Mouse (Mus musculus) liver, adult (tissue): ENCODE results near the gene Ndrg4.

ENCODE experiments used
- GATA4 ChIP-seq: IDR thresholded peaks from 2 replicates; pipeline ENCODE4 v1.6.1; 2014; ENCODE audit warnings: mild to moderate bottlenecking, low read length; ENCODE audit not compliant: insufficient replicate concordance

The Ndrg4 gene

GRCm38 (mm10) chr8:95703461-95704260, 26.9 kb downstream of the Ndrg4 start:
- TF ChIP-seq GATA4 = no peak

- TF ChIP-seq GATA4 = no peak
These were observed 27.8 kb downstream of the Ndrg4 start for GRCm38 (mm10) chr8:95704538-95704937.

- TF ChIP-seq GATA4 = no peak
These were observed 32.8 kb downstream of the Ndrg4 start for GRCm38 (mm10) chr8:95709579-95709978.

- TF ChIP-seq GATA4 = no peak
These were observed 34.2 kb downstream of the Ndrg4 start for GRCm38 (mm10) chr8:95711029-95711428.

GRCm38 (mm10) chr8:95712395-95712794, 35.6 kb downstream of the Ndrg4 start:
- TF ChIP-seq GATA4 = no peak

- no peak for TF ChIP-seq GATA4
These were observed 36.6 kb downstream of the Ndrg4 start for GRCm38 (mm10) chr8:95713100-95714010.

GRCm38 (mm10) chr8:95714367-95714766, 37.6 kb downstream of the Ndrg4 start:
- TF ChIP-seq GATA4 = no peak

- TF ChIP-seq GATA4 = no peak
These were observed 38.1 kb downstream of the Ndrg4 start for GRCm38 (mm10) chr8:95714837-95715413.

GRCm38 (mm10) chr8:95715676-95716531, 39.1 kb downstream of the Ndrg4 start, which contains the start of gene Setd6:
Gene Setd6 (plus strand): TSS chr8:95715881.
- no peak for TF ChIP-seq GATA4

- TF ChIP-seq GATA4 = no peak
These were observed 40.0 kb downstream of the Ndrg4 start for GRCm38 (mm10) chr8:95716546-95717335.

- no peak for TF ChIP-seq GATA4
These were observed 50.8 kb downstream of the Ndrg4 start for GRCm38 (mm10) chr8:95727625-95728024.

GRCm38 (mm10) chr8:95738596-95738995, 61.8 kb downstream of the Ndrg4 start:
- TF ChIP-seq GATA4 = no peak

GRCm38 (mm10) chr8:95741732-95742131, 65.0 kb downstream of the Ndrg4 start:
- no peak for TF ChIP-seq GATA4

GRCm38 (mm10) chr8:95748028-95748427, 71.2 kb downstream of the Ndrg4 start:
- no peak for TF ChIP-seq GATA4
